ENCODE assay signal across 8 mouse cellular contexts in the genomic region with DNA sequence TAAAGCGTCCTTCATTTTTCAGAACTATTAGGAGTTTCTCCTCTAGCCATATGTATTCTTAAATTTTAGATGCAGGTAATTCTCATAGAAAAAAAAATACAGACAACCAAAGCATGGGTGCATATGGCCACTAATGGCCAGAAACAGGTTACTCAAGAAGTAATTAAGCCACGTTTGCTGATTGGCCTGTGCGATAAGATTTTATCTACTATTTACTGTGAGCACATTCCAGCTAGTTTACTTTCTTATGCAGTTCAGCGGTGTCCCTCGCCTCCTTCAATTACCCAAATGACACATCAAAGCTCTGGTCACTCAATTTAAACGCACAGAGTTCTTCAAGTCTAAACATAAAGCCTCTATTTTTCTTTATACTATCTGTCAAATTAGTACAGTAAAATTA. TPM values are rescaled to one million over a fixed set of nuclear protein-coding genes. Genes with fewer than 3 reads are reported as not detected.
A peak's percentile ranks its signal among the peaks of the same experiment; 100 is the strongest.
DNase-seq lines count a peak whose midpoint lies in the region; ATAC-seq and TF ChIP-seq lines count a peak whose summit lies in the region.

No protein-coding gene starts in this region.

- peaks cover 4% of the 10 kb centered on the region for H3K36me3 ChIP-seq in heart, embryonic 11.5 days (ENCODE audit: control insufficient read depth, insufficient read depth, low read length)
- H3K36me3 ChIP-seq in G1E (replicated peaks): peaks cover 31% of the 10 kb centered on the region
- H3K36me3 ChIP-seq in heart, postnatal 0 days (replicated peaks; ENCODE audit: control insufficient read depth, insufficient read depth, low read length): peaks cover 14% of the 10 kb centered on the region
- H3K36me3 ChIP-seq in liver, postnatal 0 days (replicated peaks; ENCODE audit: insufficient read depth, low read length): peaks cover 6% of the 10 kb centered on the region; the same call in 1 of the 2 replicates

- H3K27ac ChIP-seq in heart, embryonic 11.5 days (ENCODE audit: low read depth, low read length): no peak overlapping the region
- no peak overlapping the region for H3K27ac ChIP-seq in heart, postnatal 0 days (ENCODE audit: low read depth)
- H3K27ac ChIP-seq in liver, postnatal 0 days (ENCODE audit: low read depth): peak overlapping the region; percentile 93; the same call in 1 of the 2 replicates

- WGBS in heart, embryonic 11.5 days (ENCODE audit: insufficient replicate concordance): 32% methylated on average over 6 of the region's 6 CpGs
- WGBS in heart, postnatal 0 days: 24% methylated on average over 6 of the region's 6 CpGs
- 27% methylated on average over 6 of the region's 6 CpGs for WGBS in liver, postnatal 0 days (ENCODE audit: insufficient replicate concordance)

- ATAC-seq in heart, embryonic 11.5 days (replicated peaks; ENCODE audit: insufficient number of reproducible peaks, low FRiP score, low TSS enrichment): no peak
- ATAC-seq in G1E (ENCODE audit: extremely low read depth, insufficient number of reproducible peaks, low FRiP score, poor library complexity, severe bottlenecking): no peak
- ATAC-seq in heart, postnatal 0 days (ENCODE audit: insufficient read depth, low read depth): no peak
- no peak for ATAC-seq in liver, postnatal 0 days

- H3K9me3 ChIP-seq in heart, embryonic 11.5 days (replicated peaks; ENCODE audit: control insufficient read depth, low read length): no peaks in the 10 kb centered on the region
- no peaks in the 10 kb centered on the region for H3K9me3 ChIP-seq in G1E (replicated peaks)
- no peaks in the 10 kb centered on the region for H3K9me3 ChIP-seq in heart, postnatal 0 days (replicated peaks; ENCODE audit: control insufficient read depth, low read length)
- H3K9me3 ChIP-seq in liver, postnatal 0 days (ENCODE audit: low read length): no peaks in the 10 kb centered on the region

- H3K9ac ChIP-seq in heart, embryonic 11.5 days (ENCODE audit: low read depth, low read length): peak overlapping the region; percentile 82; the same call in 1 of the 2 replicates
- peak overlapping the region; percentile 79; the same call in 1 of the 2 replicates for H3K9ac ChIP-seq in heart, postnatal 0 days (replicated peaks; ENCODE audit: low read depth, low read length)
- H3K9ac ChIP-seq in liver, postnatal 0 days (replicated peaks): peak overlapping the region; percentile 74

- DNase-seq in heart, adult 8-10 months (ENCODE audit: low spot score): no peak
- DNase-seq in G1E (ENCODE audit: low spot score): no peak
- DNase-seq in heart, postnatal 0 days (ENCODE audit: low spot score): no peak
- DNase-seq in liver, postnatal 0 days: no peak
- no peak for DNase-seq in thymus, postnatal 14 days
- DNase-seq in retina, postnatal 1 day: no peak
- no peak for DNase-seq in layer of hippocampus, postnatal 25 days (ENCODE audit: extremely low spot score in 1 of 2, low spot score in 1 of 2)

- H3K27me3 ChIP-seq in heart, embryonic 11.5 days (ENCODE audit: control insufficient read depth, insufficient read depth, low read length): no peaks in the 10 kb centered on the region
- no peaks in the 10 kb centered on the region for H3K27me3 ChIP-seq in G1E (ENCODE audit: insufficient read depth, low read length)
- H3K27me3 ChIP-seq in heart, postnatal 0 days (ENCODE audit: control insufficient read depth, insufficient read depth, low read length): no peaks in the 10 kb centered on the region
- no peaks in the 10 kb centered on the region for H3K27me3 ChIP-seq in liver, postnatal 0 days (ENCODE audit: insufficient read depth, low read length)

- peak overlapping the region; percentile 80 for H3K4me3 ChIP-seq in heart, embryonic 11.5 days (ENCODE audit: low read depth, low read length)
- peak overlapping the region; percentile 95 for H3K4me3 ChIP-seq in G1E (ENCODE audit: low read depth, low read length)
- peak overlapping the region; percentile 80 for H3K4me3 ChIP-seq in heart, postnatal 0 days (ENCODE audit: low read depth, low read length)
- H3K4me3 ChIP-seq in liver, postnatal 0 days (ENCODE audit: low read depth, low read length): peak overlapping the region; percentile 72

- peaks cover 12% of the 10 kb centered on the region; the same call in 1 of the 2 replicates for H3K4me1 ChIP-seq in heart, embryonic 11.5 days (ENCODE audit: control insufficient read depth, insufficient read depth, low read length)
- peaks cover 33% of the 10 kb centered on the region for H3K4me1 ChIP-seq in G1E (ENCODE audit: insufficient read depth, low read depth, low read length)
- peaks cover 22% of the 10 kb centered on the region for H3K4me1 ChIP-seq in heart, postnatal 0 days (ENCODE audit: control insufficient read depth, insufficient read depth)
- H3K4me1 ChIP-seq in liver, postnatal 0 days (ENCODE audit: insufficient read depth): peaks cover 14% of the 10 kb centered on the region

- TF ChIP-seq EP300 in heart, postnatal 0 days (IDR thresholded peaks at IDR 0.05; ENCODE audit: low read depth): no peak
- TF ChIP-seq EP300 in liver, postnatal 0 days (IDR thresholded peaks at IDR 0.05; ENCODE audit: low read depth): no peak

- peak overlapping the region; percentile 87 for H3K4me2 ChIP-seq in heart, embryonic 11.5 days
- peak overlapping the region; percentile 92 for H3K4me2 ChIP-seq in heart, postnatal 0 days (ENCODE audit: low read depth, low read length)
- H3K4me2 ChIP-seq in liver, postnatal 0 days (ENCODE audit: low read depth, low read length): peak overlapping the region; percentile 99

- TF ChIP-seq CTCF in G1E (IDR thresholded peaks at IDR 0.05; ENCODE audit: low read depth, low read length): no peak
- no peak for TF ChIP-seq CTCF in heart, postnatal 0 days (IDR thresholded peaks at IDR 0.05; ENCODE audit: low read depth)
- TF ChIP-seq CTCF in liver, postnatal 0 days (IDR thresholded peaks at IDR 0.05; ENCODE audit: low read depth): no peak

RNA-seq across cellular contexts. Expression of gene Mcur1, which starts 1.0 kb away (rescaled TPM):
- polyA plus RNA-seq in heart, embryonic 11.5 days (2014; fragmentation: Nextera tagmentation; extraction: Ambion mirVana): 14.5 and 19.0 TPM in 2 replicates
- total RNA-seq in heart, adult 8-10 months (2022): 10 to 100 TPM; 43.2 to 51.2 (median 48.7) TPM
- total RNA-seq in G1E (2014; fragmentation: Nextera tagmentation) (18.9 and 22.3 TPM in 2 replicates), G1E (2017) (14.8 and 16.6 TPM in 2 replicates)
- polyA plus RNA-seq in G1E (2012): 8.2 and 9.6 TPM in 2 replicates
- total RNA-seq in heart, postnatal 0 days (2014; rRNA removed; ENCODE audit: low replicate concordance): 37.7 and 40.1 TPM in 2 replicates
- polyA plus RNA-seq in heart, postnatal 0 days (2015; fragmentation: Nextera tagmentation; extraction: Ambion mirVana): 22.0 and 24.9 TPM in 2 replicates
- 8.8 and 8.9 TPM in 2 replicates for polyA plus RNA-seq in liver, postnatal 0 days (2015; fragmentation: Nextera tagmentation; extraction: Ambion mirVana)
- 10 to 100 TPM; 19.2 to 22.5 TPM for total RNA-seq in layer of hippocampus, postnatal 25 days (2021)

RNA-seq across cellular contexts. Expression of gene Rnf182, which starts 56.6 kb away (rescaled TPM):
- 0.55 and 4.3 TPM in 2 replicates for polyA plus RNA-seq in heart, embryonic 11.5 days (2014; fragmentation: Nextera tagmentation; extraction: Ambion mirVana)
- total RNA-seq in heart, adult 8-10 months (2022): under 1 TPM in 2 of 4 experiments, not detected in 2; 0.09 to 0.16 TPM
- total RNA-seq in G1E (2014; fragmentation: Nextera tagmentation): not detected in 2 replicates
- total RNA-seq in G1E (2017): 0.05 and 0.06 TPM in 2 replicates
- polyA plus RNA-seq in G1E (2012): not detected in 2 replicates
- total RNA-seq in heart, postnatal 0 days (2014; rRNA removed; ENCODE audit: low replicate concordance): 0.85 and 0.88 TPM in 2 replicates
- 0.56 and 0.62 TPM in 2 replicates for polyA plus RNA-seq in heart, postnatal 0 days (2015; fragmentation: Nextera tagmentation; extraction: Ambion mirVana)
- not detected in 2 replicates for polyA plus RNA-seq in liver, postnatal 0 days (2015; fragmentation: Nextera tagmentation; extraction: Ambion mirVana)
- total RNA-seq in layer of hippocampus, postnatal 25 days (2021): 10 to 100 TPM; 35.6 to 36.4 TPM

Comparison
In these comparisons a context has a peak if more than half of its experiments do, and no peak if none do; other contexts are left out.
1. RNA of gene Rnf182, which starts 56.6 kb away (total RNA-seq): 35.6 to 36.4 TPM in layer of hippocampus, postnatal 25 days; 0.85 to 0.88 TPM in heart, postnatal 0 days, 0.09 to 0.16 TPM in heart, adult 8-10 months and 0.05 to 0.06 TPM in G1E; every median in the first group is over 10 times any median in the second.
2. Peak in every context shown above with its lines, with median percentiles within 50 percentile points of each other: H3K4me2 ChIP-seq, H3K4me3 ChIP-seq and H3K9ac ChIP-seq.